Mouse (Mus musculus): ENCODE measurements at regions not wholly inside any gene's neighbourhood (a gene's known extent, or its start where the extent isn't known, plus 50 kb on each side); places are given as distances from the start of the nearest gene placed in this dataset.

DNA sequence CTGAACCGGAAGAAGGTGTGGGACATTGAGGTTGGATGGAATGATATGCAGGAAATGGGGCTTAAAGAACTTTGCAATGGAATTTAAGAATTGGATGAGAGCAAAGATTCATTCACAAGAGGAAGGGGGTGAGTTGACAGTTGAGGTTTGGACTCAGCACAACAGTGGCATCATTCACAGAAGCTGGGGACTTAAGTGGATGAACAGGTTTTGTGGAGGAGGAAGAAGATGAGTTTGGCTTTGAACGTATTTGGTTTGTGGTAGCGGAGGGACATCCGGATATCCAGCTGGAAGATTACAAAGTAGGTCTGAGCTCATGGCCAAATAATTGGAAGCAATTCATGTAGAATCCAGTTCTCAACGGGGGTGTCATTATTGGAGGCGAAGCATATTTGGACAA lies 121.3 kb downstream of the Dusp6 start:
- no peak for TF ChIP-seq CTCF (IDR thresholded peaks at IDR 0.05; ENCODE audit: low read depth, low read length)
- no peak for TF ChIP-seq POLR2A (IDR thresholded peaks at IDR 0.05; ENCODE audit: borderline replicate concordance, low read depth, low read length)

All from bone marrow macrophage, adult 2 months (primary cell).